Mouse (Mus musculus) kidney, adult 11 months (tissue): ENCODE measurements at regions not wholly inside any gene's neighbourhood (a gene's known extent, or its start where the extent isn't known, plus 50 kb on each side); places are given as distances from the start of the nearest gene placed in this dataset.

Experiments used
- DNase-seq: peaks from one replicate; pipeline ENCODE4 v3.0.0; 2022

DNA sequence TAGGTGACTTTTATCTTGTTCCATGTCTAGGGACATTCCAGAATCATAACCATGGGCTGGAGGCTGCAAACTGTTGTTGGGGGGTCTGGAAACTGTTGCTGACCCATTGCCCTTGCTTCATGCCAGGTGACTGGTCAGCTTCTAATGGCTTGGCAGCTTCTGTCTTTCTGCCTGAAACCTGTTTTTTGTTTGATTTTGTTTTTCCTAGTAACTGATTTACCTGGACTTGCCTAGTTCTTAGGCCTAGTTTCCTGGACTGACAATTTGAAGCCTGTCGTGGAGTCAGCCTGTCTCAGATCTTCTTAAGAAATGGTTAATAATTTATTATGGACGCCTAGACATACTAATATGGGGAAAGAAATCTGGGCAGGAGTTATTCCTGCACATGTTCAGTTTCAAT is 126.3 kb downstream of the Psg29 start:
- peak; percentile 3 for DNase-seq
